9 mouse cellular contexts compared by ENCODE assay signal in the genomic region with DNA sequence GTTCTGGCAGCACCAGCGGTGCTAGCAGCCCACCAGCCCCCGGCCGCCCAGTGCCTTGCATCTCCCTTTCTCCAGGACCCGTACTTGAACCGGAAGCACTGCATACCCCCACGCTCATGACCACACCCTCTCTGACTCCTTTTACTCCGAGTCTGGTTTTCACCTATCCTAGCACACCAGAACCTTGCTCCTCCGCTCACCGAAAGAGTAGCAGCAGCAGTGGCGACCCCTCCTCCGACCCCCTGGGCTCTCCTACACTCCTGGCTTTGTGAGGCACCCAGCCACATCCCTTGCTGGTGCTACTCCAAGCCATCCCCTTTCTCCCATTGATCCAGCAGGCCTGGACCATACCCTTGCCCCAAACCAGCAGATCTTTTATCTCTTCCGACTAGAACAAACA. TPM values are rescaled to one million over a fixed set of nuclear protein-coding genes. Genes with fewer than 3 reads are reported as not detected.
DNase-seq lines count a peak whose midpoint lies in the region; ATAC-seq lines count a peak whose summit lies in the region.
"Had no signal": no experiment of that assay in that cellular context is flagged by ENCODE, and none has a peak within 500 bp of the region (broad histone marks: within the 10 kb centered on the region; RNA-seq: fewer than 3 reads in every experiment).

No protein-coding gene starts in this region.

- H3K36me3 ChIP-seq in heart, embryonic 13.5 days = peaks cover 26% of the 10 kb centered on the region
- H3K36me3 ChIP-seq in hindbrain, embryonic 14.5 days (replicated peaks; ENCODE audit: control insufficient read depth, insufficient read depth) = peaks cover 14% of the 10 kb centered on the region
- H3K36me3 ChIP-seq in midbrain, embryonic 15.5 days (replicated peaks) = no peaks in the 10 kb centered on the region

- no peak for DNase-seq in heart, postnatal 36 days
- no peak for DNase-seq in hindbrain, embryonic 14.5 days (ENCODE audit: low spot score)
- DNase-seq in retina, postnatal 1 day = no peak
- no peak for DNase-seq in layer of hippocampus, adult 9-11 months
- no peak for DNase-seq in cerebellum, postnatal 25 days

- 69% methylated on average over 12 of the region's 12 CpGs for WGBS in heart, embryonic 13.5 days
- 85% methylated on average over 12 of the region's 12 CpGs for WGBS in hindbrain, embryonic 14.5 days
- WGBS in midbrain, embryonic 15.5 days = 84% methylated on average over 12 of the region's 12 CpGs

- peak overlapping the region; percentile 94 for H3K9ac ChIP-seq in heart, embryonic 13.5 days
- H3K9ac ChIP-seq in hindbrain, embryonic 14.5 days = peak overlapping the region; percentile 81
- H3K9ac ChIP-seq in midbrain, embryonic 15.5 days = peak overlapping the region; percentile 27; the same call in 1 of the 2 replicates

- H3K27me3 ChIP-seq in heart, embryonic 13.5 days (replicated peaks) = peaks cover 16% of the 10 kb centered on the region
- H3K27me3 ChIP-seq in hindbrain, embryonic 14.5 days (ENCODE audit: control insufficient read depth, insufficient read depth, low read length) = peaks cover 10% of the 10 kb centered on the region; the same call in 1 of the 2 replicates
- H3K27me3 ChIP-seq in midbrain, embryonic 15.5 days (replicated peaks) = peaks cover 17% of the 10 kb centered on the region

- intact Hi-C loops in heart, postnatal 36 days (cut with DNase I) = loop anchor here (1.0 kb wide), 1 partner anchor 22 kb away; no protein-coding TSS in a partner anchor

- ATAC-seq in heart, embryonic 13.5 days (ENCODE audit: extremely low read depth, insufficient number of reproducible peaks, low FRiP score, low TSS enrichment) = no peak
- ATAC-seq in hindbrain, embryonic 14.5 days (ENCODE audit: low FRiP score) = no peak
- ATAC-seq in midbrain, embryonic 15.5 days (replicated peaks) = no peak

- peaks cover 41% of the 10 kb centered on the region for H3K4me1 ChIP-seq in heart, embryonic 13.5 days
- H3K4me1 ChIP-seq in brown adipose tissue, adult 24 weeks (ENCODE audit: control insufficient read depth, insufficient read depth, insufficient read length, low read length) = peaks cover 2% of the 10 kb centered on the region
- H3K4me1 ChIP-seq in hindbrain, embryonic 14.5 days (replicated peaks; ENCODE audit: control insufficient read depth, insufficient read depth, low read length) = peaks cover 29% of the 10 kb centered on the region
- peaks cover 31% of the 10 kb centered on the region for H3K4me1 ChIP-seq in midbrain, embryonic 15.5 days

- H3K4me2 ChIP-seq in heart, embryonic 13.5 days = peak overlapping the region; percentile 92
- H3K4me2 ChIP-seq in hindbrain, embryonic 14.5 days (replicated peaks) = peak overlapping the region; percentile 94
- peak overlapping the region; percentile 85 for H3K4me2 ChIP-seq in midbrain, embryonic 15.5 days

- H3K27ac ChIP-seq in heart, embryonic 13.5 days (replicated peaks) = peak overlapping the region; percentile 93; the same call in 1 of the 2 replicates
- peak overlapping the region; percentile 84; the same call in 1 of the 2 replicates for H3K27ac ChIP-seq in brown adipose tissue, adult 24 weeks (replicated peaks; ENCODE audit: low read depth, low read length)
- no peak overlapping the region for H3K27ac ChIP-seq in hindbrain, embryonic 14.5 days
- H3K27ac ChIP-seq in midbrain, embryonic 15.5 days = no peak overlapping the region

- no peaks in the 10 kb centered on the region for H3K9me3 ChIP-seq in heart, embryonic 13.5 days
- no peaks in the 10 kb centered on the region for H3K9me3 ChIP-seq in hindbrain, embryonic 14.5 days (ENCODE audit: control insufficient read depth, low read length)
- no peaks in the 10 kb centered on the region for H3K9me3 ChIP-seq in midbrain, embryonic 15.5 days

- peak overlapping the region; percentile 85 for H3K4me3 ChIP-seq in heart, embryonic 13.5 days
- H3K4me3 ChIP-seq in brown adipose tissue, adult 24 weeks (ENCODE audit: insufficient read depth, low read depth, low read length) = peak overlapping the region; percentile 86
- H3K4me3 ChIP-seq in hindbrain, embryonic 14.5 days (replicated peaks; ENCODE audit: low read length) = peak overlapping the region; percentile 70; the same call in 1 of the 2 replicates
- H3K4me3 ChIP-seq in midbrain, embryonic 15.5 days = peak overlapping the region; percentile 72; the same call in 1 of the 2 replicates

RNA-seq across cellular contexts. Expression of gene Ccdc85b, which starts 2.7 kb away (rescaled TPM):
- polyA plus RNA-seq in heart, embryonic 13.5 days (2015; fragmentation: Nextera tagmentation; extraction: Ambion mirVana) = 7.6 and 8.1 TPM in 2 replicates
- total RNA-seq in heart, postnatal 36 days (2021) = 10 to 100 TPM in 1 of 2 experiments, 1 to 10 TPM in 1; 9.5 to 11.0 TPM
- polyA plus RNA-seq in brown adipose tissue, adult 24 weeks (2012; ENCODE audit: insufficient read depth, insufficient read length, missing spikeins) = 2.2 and 6.5 TPM in 2 replicates
- 10.4 and 10.9 TPM in 2 replicates for polyA plus RNA-seq in hindbrain, embryonic 14.5 days (2014; fragmentation: Nextera tagmentation; extraction: Ambion mirVana)
- 11.7 and 13.2 TPM in 2 replicates for polyA plus RNA-seq in midbrain, embryonic 15.5 days (2015; fragmentation: Nextera tagmentation; extraction: Ambion mirVana)

RNA-seq across cellular contexts. Expression of gene Fibp, which starts 5.4 kb away (rescaled TPM):
- 87.4 and 93.1 TPM in 2 replicates for polyA plus RNA-seq in heart, embryonic 13.5 days (2015; fragmentation: Nextera tagmentation; extraction: Ambion mirVana)
- 10 to 100 TPM; 50.3 to 50.5 TPM for total RNA-seq in heart, postnatal 36 days (2021)
- polyA plus RNA-seq in brown adipose tissue, adult 24 weeks (2012; ENCODE audit: insufficient read depth, insufficient read length, missing spikeins) = 34.8 and 44.0 TPM in 2 replicates
- 145 and 151 TPM in 2 replicates for polyA plus RNA-seq in hindbrain, embryonic 14.5 days (2014; fragmentation: Nextera tagmentation; extraction: Ambion mirVana)
- 180 and 185 TPM in 2 replicates for polyA plus RNA-seq in midbrain, embryonic 15.5 days (2015; fragmentation: Nextera tagmentation; extraction: Ambion mirVana)

RNA-seq across cellular contexts. Expression of gene Fosl1, which starts 7.7 kb away (rescaled TPM):
- polyA plus RNA-seq in heart, embryonic 13.5 days (2015; fragmentation: Nextera tagmentation; extraction: Ambion mirVana) = not detected in 2 replicates
- not detected for total RNA-seq in heart, postnatal 36 days (2021)
- polyA plus RNA-seq in brown adipose tissue, adult 24 weeks (2012; ENCODE audit: insufficient read depth, insufficient read length, missing spikeins) = not detected in 2 replicates
- polyA plus RNA-seq in hindbrain, embryonic 14.5 days (2014; fragmentation: Nextera tagmentation; extraction: Ambion mirVana) = not detected in 2 replicates
- 0.40 TPM in 1 of 2 replicates, not detected in the other for polyA plus RNA-seq in midbrain, embryonic 15.5 days (2015; fragmentation: Nextera tagmentation; extraction: Ambion mirVana)

RNA-seq across cellular contexts. Expression of gene Ctsw, which starts 13.3 kb away (rescaled TPM):
- polyA plus RNA-seq in heart, embryonic 13.5 days (2015; fragmentation: Nextera tagmentation; extraction: Ambion mirVana) = 0.56 and 1.7 TPM in 2 replicates
- total RNA-seq in heart, postnatal 36 days (2021) = under 1 TPM in 1 of 2 experiments, not detected in 1; 0.43 TPM
- polyA plus RNA-seq in brown adipose tissue, adult 24 weeks (2012; ENCODE audit: insufficient read depth, insufficient read length, missing spikeins) = not detected in 2 replicates
- polyA plus RNA-seq in hindbrain, embryonic 14.5 days (2014; fragmentation: Nextera tagmentation; extraction: Ambion mirVana) = 4.2 and 5.4 TPM in 2 replicates
- 5.4 and 6.5 TPM in 2 replicates for polyA plus RNA-seq in midbrain, embryonic 15.5 days (2015; fragmentation: Nextera tagmentation; extraction: Ambion mirVana)

RNA-seq across cellular contexts. Expression of gene Efemp2, which starts 18.7 kb away (rescaled TPM):
- 74.0 and 80.7 TPM in 2 replicates for polyA plus RNA-seq in heart, embryonic 13.5 days (2015; fragmentation: Nextera tagmentation; extraction: Ambion mirVana)
- total RNA-seq in heart, postnatal 36 days (2021) = 1 to 10 TPM; 9.0 to 9.8 TPM
- 10.1 and 16.1 TPM in 2 replicates for polyA plus RNA-seq in brown adipose tissue, adult 24 weeks (2012; ENCODE audit: insufficient read depth, insufficient read length, missing spikeins)
- 37.8 and 41.1 TPM in 2 replicates for polyA plus RNA-seq in hindbrain, embryonic 14.5 days (2014; fragmentation: Nextera tagmentation; extraction: Ambion mirVana)
- polyA plus RNA-seq in midbrain, embryonic 15.5 days (2015; fragmentation: Nextera tagmentation; extraction: Ambion mirVana) = 41.3 and 45.9 TPM in 2 replicates
- total RNA-seq: megakaryocyte progenitor cell, adult 5-6 weeks had no signal

Comparison
In these comparisons a context has a peak if more than half of its experiments do, and no peak if none do; other contexts are left out.
1. H3K27ac ChIP-seq: peak in heart, embryonic 13.5 days (single experiment) and brown adipose tissue, adult 24 weeks (single experiment); none in hindbrain, embryonic 14.5 days (single experiment) and midbrain, embryonic 15.5 days (single experiment).
2. H3K9ac ChIP-seq: peak in every context shown above with its lines; median percentile 94 in heart, embryonic 13.5 days; 81 in hindbrain, embryonic 14.5 days; 27 in midbrain, embryonic 15.5 days.
3. Peak in every context shown above with its lines, with median percentiles within 50 percentile points of each other: H3K4me2 ChIP-seq and H3K4me3 ChIP-seq.